Mouse (Mus musculus): Measurements from ENCODE around the gene Rab3ip. TPM values are rescaled to one million over a fixed set of nuclear protein-coding genes. Genes with fewer than 3 reads are reported as not detected.

Gene Rab3ip
- polyA plus RNA-seq, 1 experiment from 2014 or later = 43.1 TPM

- peaks cover 36% of the 10 kb centered on the region for H3K36me3 ChIP-seq (ENCODE audit: poor library complexity, severe bottlenecking)
Observed at GRCm38 (mm10) chr10:116930506-116930905, 20.1 kb downstream of the Rab3ip start.

GRCm38 (mm10) chr10:116928826-116929225, 21.7 kb downstream of the Rab3ip start:
- WGBS = 91% methylated on average over 3 of the region's 3 CpGs
- ATAC-seq = no peak

More at GRCm38 (mm10) chr10:116930506-116930905, 20.1 kb downstream of the Rab3ip start:
- Histone ChIP-seq H3K9me3 (replicated peaks) (no peaks in the 10 kb centered on the region), H3K4me2 (no peak overlapping the region), H3K4me3 (no peak overlapping the region), H3K4me1 (no peaks in the 10 kb centered on the region), H3K27ac (no peak overlapping the region), H3K9ac (no peak overlapping the region), H3K27me3 (no peaks in the 10 kb centered on the region)
- no peak for ATAC-seq
- 91% methylated on average over 7 of the region's 7 CpGs for WGBS

GRCm38 (mm10) chr10:116926428-116927113, 24.0 kb downstream of the Rab3ip start:
- no peaks in the 10 kb centered on the region for H3K27me3 ChIP-seq
- H3K4me3 ChIP-seq = no peak overlapping the region
- no peaks in the 10 kb centered on the region for H3K4me1 ChIP-seq
- H3K36me3 ChIP-seq (ENCODE audit: poor library complexity, severe bottlenecking) = peaks cover 52% of the 10 kb centered on the region
- H3K9me3 ChIP-seq (replicated peaks) = no peaks in the 10 kb centered on the region
- WGBS = 87% methylated on average over 11 of the region's 11 CpGs
- no peak overlapping the region for H3K4me2 ChIP-seq
- H3K9ac ChIP-seq = no peak overlapping the region
- no peak overlapping the region for H3K27ac ChIP-seq
- no peak for ATAC-seq

More at GRCm38 (mm10) chr10:116928826-116929225, 21.7 kb downstream of the Rab3ip start:
- Histone ChIP-seq H3K27me3 (no peaks in the 10 kb centered on the region), H3K4me2 (no peak overlapping the region), H3K27ac (no peak overlapping the region), H3K9me3 (replicated peaks) (no peaks in the 10 kb centered on the region), H3K9ac (no peak overlapping the region), H3K36me3 (ENCODE audit: poor library complexity, severe bottlenecking) (peaks cover 52% of the 10 kb centered on the region), H3K4me3 (no peak overlapping the region), H3K4me1 (no peaks in the 10 kb centered on the region)

- Histone ChIP-seq H3K4me1 (no peaks in the 10 kb centered on the region), H3K9ac (no peak overlapping the region), H3K36me3 (ENCODE audit: poor library complexity, severe bottlenecking) (peaks cover 54% of the 10 kb centered on the region), H3K27me3 (no peaks in the 10 kb centered on the region), H3K27ac (no peak overlapping the region), H3K4me3 (no peak overlapping the region), H3K9me3 (replicated peaks) (no peaks in the 10 kb centered on the region), H3K4me2 (no peak overlapping the region)
- ATAC-seq = no peak
- 95% methylated on average over 19 of the region's 19 CpGs for WGBS
Observed at GRCm38 (mm10) chr10:116923651-116924495, 26.7 kb downstream of the Rab3ip start.

- Histone ChIP-seq H3K4me3 (no peak overlapping the region), H3K4me2 (no peak overlapping the region), H3K9ac (no peak overlapping the region), H3K9me3 (replicated peaks) (no peaks in the 10 kb centered on the region), H3K4me1 (no peaks in the 10 kb centered on the region), H3K27ac (no peak overlapping the region), H3K36me3 (ENCODE audit: poor library complexity, severe bottlenecking) (peaks cover 47% of the 10 kb centered on the region), H3K27me3 (no peaks in the 10 kb centered on the region)
- no peak for ATAC-seq
- WGBS = 94% methylated on average over 15 of the region's 15 CpGs
Observed at GRCm38 (mm10) chr10:116922161-116922560, 28.4 kb downstream of the Rab3ip start.

- WGBS = 93% methylated on average over 15 of the region's 15 CpGs
- ATAC-seq = no peak
- H3K36me3 ChIP-seq (ENCODE audit: poor library complexity, severe bottlenecking) = peaks cover 47% of the 10 kb centered on the region
Observed at GRCm38 (mm10) chr10:116921416-116921815, 29.2 kb downstream of the Rab3ip start.

GRCm38 (mm10) chr10:116920641-116921040, 29.9 kb downstream of the Rab3ip start:
- H3K9ac ChIP-seq = no peak overlapping the region
- ATAC-seq = no peak
- H3K4me3 ChIP-seq = no peak overlapping the region
- 96% methylated on average over 8 of the region's 8 CpGs for WGBS
- no peak overlapping the region for H3K27ac ChIP-seq
- H3K4me2 ChIP-seq = no peak overlapping the region
- no peaks in the 10 kb centered on the region for H3K9me3 ChIP-seq (replicated peaks)
- no peaks in the 10 kb centered on the region for H3K27me3 ChIP-seq
- H3K4me1 ChIP-seq = no peaks in the 10 kb centered on the region
- peaks cover 50% of the 10 kb centered on the region for H3K36me3 ChIP-seq (ENCODE audit: poor library complexity, severe bottlenecking)

More at GRCm38 (mm10) chr10:116921416-116921815, 29.2 kb downstream of the Rab3ip start:
- H3K27me3 ChIP-seq = no peaks in the 10 kb centered on the region
- no peak overlapping the region for H3K4me2 ChIP-seq
- H3K4me1 ChIP-seq = no peaks in the 10 kb centered on the region
- H3K9ac ChIP-seq = no peak overlapping the region
- H3K9me3 ChIP-seq (replicated peaks) = no peaks in the 10 kb centered on the region
- no peak overlapping the region for H3K4me3 ChIP-seq
- H3K27ac ChIP-seq = no peak overlapping the region

- Histone ChIP-seq H3K4me2 (no peak overlapping the region), H3K36me3 (ENCODE audit: poor library complexity, severe bottlenecking) (peaks cover 50% of the 10 kb centered on the region), H3K4me1 (no peaks in the 10 kb centered on the region), H3K9ac (no peak overlapping the region), H3K9me3 (replicated peaks) (no peaks in the 10 kb centered on the region), H3K27ac (no peak overlapping the region), H3K27me3 (no peaks in the 10 kb centered on the region), H3K4me3 (no peak overlapping the region)
- WGBS = 91% methylated on average over 25 of the region's 25 CpGs
- no peak for ATAC-seq
Observed at GRCm38 (mm10) chr10:116919368-116920317, 30.9 kb downstream of the Rab3ip start.

GRCm38 (mm10) chr10:116916581-116916980, 34.0 kb downstream of the Rab3ip start:
- WGBS = 84% methylated on average over 8 of the region's 8 CpGs
- no peak overlapping the region for H3K4me3 ChIP-seq
- peaks cover 56% of the 10 kb centered on the region for H3K36me3 ChIP-seq (ENCODE audit: poor library complexity, severe bottlenecking)
- H3K4me2 ChIP-seq = no peak overlapping the region
- H3K9ac ChIP-seq = no peak overlapping the region
- H3K9me3 ChIP-seq (replicated peaks) = no peaks in the 10 kb centered on the region
- H3K4me1 ChIP-seq = no peaks in the 10 kb centered on the region
- no peaks in the 10 kb centered on the region for H3K27me3 ChIP-seq
- no peak overlapping the region for H3K27ac ChIP-seq
- no peak for ATAC-seq

- Histone ChIP-seq H3K27me3 (no peaks in the 10 kb centered on the region), H3K27ac (no peak overlapping the region), H3K4me3 (no peak overlapping the region), H3K36me3 (ENCODE audit: poor library complexity, severe bottlenecking) (peaks cover 61% of the 10 kb centered on the region), H3K4me2 (no peak overlapping the region), H3K9ac (no peak overlapping the region), H3K9me3 (replicated peaks) (no peaks in the 10 kb centered on the region), H3K4me1 (no peaks in the 10 kb centered on the region)
- 96% methylated on average over 8 of the region's 8 CpGs for WGBS
- no peak for ATAC-seq
Observed at GRCm38 (mm10) chr10:116915286-116915685, 35.3 kb downstream of the Rab3ip start.

- WGBS = 98% methylated on average over 9 of the region's 9 CpGs
- ATAC-seq = no peak
Observed at GRCm38 (mm10) chr10:116914586-116914985, 36.0 kb downstream of the Rab3ip start.

More at GRCm38 (mm10) chr10:116914586-116914985, 36.0 kb downstream of the Rab3ip start:
- H3K36me3 ChIP-seq (ENCODE audit: poor library complexity, severe bottlenecking) = peaks cover 68% of the 10 kb centered on the region
- no peak overlapping the region for H3K4me3 ChIP-seq
- H3K4me1 ChIP-seq = no peaks in the 10 kb centered on the region
- H3K4me2 ChIP-seq = no peak overlapping the region
- no peak overlapping the region for H3K9ac ChIP-seq
- H3K9me3 ChIP-seq (replicated peaks) = no peaks in the 10 kb centered on the region
- no peak overlapping the region for H3K27ac ChIP-seq
- H3K27me3 ChIP-seq = no peaks in the 10 kb centered on the region
